Mouse (Mus musculus) limb, embryonic 12.5 days (tissue): ENCODE results near the gene Cpeb3. TPM values are rescaled to one million over a fixed set of nuclear protein-coding genes. Genes with fewer than 3 reads are reported as not detected.
"Not testable (repeated sequence)": the region's sequence is repeated elsewhere in the genome, so short reads cannot be mapped to it uniquely, and the experiment has no call there.

Experiments used
- ATAC-seq: fragments of 200-750 bp; cut with Nextera tagmentation; 2 replicates; pipeline ENCODE4 v1.8.0; 2017; ENCODE audit warnings: low read depth, moderate TSS enrichment; ENCODE audit not compliant: insufficient number of reproducible peaks, insufficient read depth, low FRiP score, low TSS enrichment
- H3K27ac ChIP-seq: fragments of 300-500 bp; sonication (generic); 2 replicates; pipeline ENCODE4 v1.5.1; 2016; ENCODE audit warnings: mild to moderate bottlenecking, moderate library complexity
- H3K27me3 ChIP-seq: fragments of 300-500 bp; sonication (generic); 2 replicates; pipeline ENCODE4 v1.6.1; 2016; ENCODE audit warnings: mild to moderate bottlenecking, moderate library complexity
- H3K36me3 ChIP-seq: fragments of 300-500 bp; sonication (generic); 2 replicates; pipeline ENCODE4 v1.6.1; 2016; ENCODE audit warnings: mild to moderate bottlenecking, moderate library complexity
- H3K4me1 ChIP-seq: fragments of 300-500 bp; sonication (generic); replicated peaks from 2 replicates; pipeline ENCODE4 v1.6.1; 2016
- H3K4me2 ChIP-seq: fragments of 300-500 bp; sonication (generic); 2 replicates; pipeline ENCODE4 v1.6.1; 2016; ENCODE audit warnings: mild to moderate bottlenecking, moderate library complexity
- H3K4me3 ChIP-seq: fragments of 300-500 bp; sonication (generic); replicated peaks from 2 replicates; pipeline ENCODE4 v1.5.1; 2016; ENCODE audit warnings: mild to moderate bottlenecking
- H3K9ac ChIP-seq: fragments of 300-500 bp; sonication (generic); replicated peaks from 2 replicates; pipeline ENCODE4 v1.6.1; 2016; ENCODE audit warnings: mild to moderate bottlenecking, moderate library complexity
- H3K9me3 ChIP-seq: fragments of 300-500 bp; sonication (generic); 2 replicates; pipeline ENCODE4 v1.6.1; 2016; ENCODE audit warnings: mild to moderate bottlenecking, moderate library complexity
- WGBS: fragments of 180-500 bp; shearing (Covaris S2); methylation state at CpG from one replicate; pipeline ENCODE4 v1.1.7; 2016; 5-methylcytosine and 5-hydroxymethylcytosine counted together
- polyA plus RNA-seq: library from polyadenylated mRNA; unstranded; fragments of >200 nt; fragmentation: Nextera tagmentation; extraction: Ambion mirVana; gene quantifications from 2 replicates; pipeline ENCODE4 v1.2.1, GENCODE M21; 2016

Cpeb3 gene
- polyA plus RNA-seq, 1 experiment from 2014 or later = 1.9 TPM

DNA sequence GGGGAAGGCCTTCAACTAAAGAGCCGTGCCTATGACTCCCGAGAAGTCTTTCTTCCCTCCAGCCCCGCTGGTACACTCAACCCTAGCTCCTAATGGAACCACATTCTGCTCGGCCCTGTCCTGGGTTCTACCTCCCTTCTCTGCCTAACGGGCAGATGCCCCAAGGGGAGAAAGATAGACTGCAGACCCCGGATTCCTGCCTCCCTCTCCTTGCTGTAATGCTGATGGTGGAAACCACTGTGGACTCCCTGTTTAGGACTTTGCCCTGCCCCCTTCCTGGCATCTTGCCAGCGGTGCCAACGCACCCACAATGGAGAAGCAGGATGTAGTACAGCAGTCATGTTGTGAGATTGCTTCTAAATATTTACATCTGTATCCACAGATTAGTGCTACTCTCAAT, 27.4 kb upstream of the Cpeb3 start:
- Histone ChIP-seq H3K4me1 (peaks cover 17% of the 10 kb centered on the region), H3K9ac (no peak overlapping the region), H3K27ac (no peak overlapping the region), H3K9me3 (no peaks in the 10 kb centered on the region), H3K4me2 (no peak overlapping the region), H3K27me3 (peaks cover 45% of the 10 kb centered on the region), H3K36me3 (no peaks in the 10 kb centered on the region), H3K4me3 (no peak overlapping the region)
- ATAC-seq = no peak
- 56% methylated on average over 8 of the region's 8 CpGs for WGBS

- no peaks in the 10 kb centered on the region for H3K36me3 ChIP-seq
- no peak for ATAC-seq
- no peaks in the 10 kb centered on the region for H3K9me3 ChIP-seq
- H3K27ac ChIP-seq = no peak overlapping the region
- peaks cover 45% of the 10 kb centered on the region for H3K27me3 ChIP-seq
- H3K4me2 ChIP-seq = peak overlapping the region; percentile 70
- WGBS = 5% methylated on average over 63 of the region's 63 CpGs
- peaks cover 17% of the 10 kb centered on the region for H3K4me1 ChIP-seq
- H3K9ac ChIP-seq = peak overlapping the region; percentile 19; the same call in 1 of the 2 replicates
- peak overlapping the region; percentile 39 for H3K4me3 ChIP-seq
These were observed 25.4 kb upstream of the Cpeb3 start for GRCm38 (mm10) chr19:37233561-37234539.

- H3K27me3 ChIP-seq = peaks cover 39% of the 10 kb centered on the region
- WGBS = 59% methylated on average over 9 of the region's 9 CpGs
- H3K4me2 ChIP-seq, H3K36me3 ChIP-seq, H3K9me3 ChIP-seq, H3K4me3 ChIP-seq, H3K9ac ChIP-seq, H3K27ac ChIP-seq, H3K4me1 ChIP-seq, ATAC-seq: not testable (repeated sequence)
These were observed 24.2 kb upstream of the Cpeb3 start for GRCm38 (mm10) chr19:37232598-37232997.

DNA sequence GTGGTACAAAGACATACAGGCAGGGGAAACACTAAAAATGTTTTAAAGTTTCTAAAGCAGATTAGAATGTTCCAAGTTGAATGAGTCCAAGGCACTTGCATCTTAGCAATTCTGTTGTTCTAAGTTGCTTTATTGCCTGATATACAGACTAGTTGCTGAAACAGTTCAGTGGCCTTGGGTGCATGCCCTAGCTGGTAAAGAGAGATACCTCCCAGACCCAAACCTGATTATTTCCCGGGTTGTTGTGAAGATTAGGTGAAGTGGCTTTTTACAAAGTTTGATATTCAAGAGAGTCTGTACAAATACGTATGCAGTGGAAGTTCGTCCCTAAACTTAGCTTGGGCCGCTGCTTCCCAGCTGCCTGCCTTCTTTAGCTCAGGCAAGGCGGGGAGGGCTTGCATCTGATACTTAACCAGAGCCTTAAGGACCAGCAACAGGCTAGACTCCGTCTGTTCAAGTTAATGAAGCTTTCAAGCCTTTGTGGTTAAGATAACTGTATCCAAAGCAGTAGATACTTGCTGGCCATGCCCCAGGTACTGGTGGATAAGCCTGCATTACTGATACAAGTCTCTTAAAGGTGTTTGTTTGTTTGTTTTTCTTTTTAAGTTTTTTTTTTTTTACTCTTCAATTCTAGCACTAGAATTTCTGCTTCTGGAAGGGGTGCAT, 16.9 kb upstream of the Cpeb3 start:
- H3K9me3 ChIP-seq = no peaks in the 10 kb centered on the region
- 84% methylated on average over 6 of the region's 6 CpGs for WGBS
- peaks cover 42% of the 10 kb centered on the region for H3K36me3 ChIP-seq
- H3K27me3 ChIP-seq = no peaks in the 10 kb centered on the region
- H3K4me1 ChIP-seq = no peaks in the 10 kb centered on the region
- no peak overlapping the region for H3K4me2 ChIP-seq
- no peak for ATAC-seq
- H3K9ac ChIP-seq = no peak overlapping the region
- no peak overlapping the region for H3K27ac ChIP-seq
- H3K4me3 ChIP-seq = no peak overlapping the region

GRCm38 (mm10) chr19:37214711-37215110, 6.3 kb upstream of the Cpeb3 start:
- Histone ChIP-seq H3K9me3 (no peaks in the 10 kb centered on the region), H3K27me3 (no peaks in the 10 kb centered on the region), H3K27ac (no peak overlapping the region), H3K36me3 (peaks cover 77% of the 10 kb centered on the region), H3K4me2 (no peak overlapping the region), H3K4me1 (peaks cover under 1% of the 10 kb centered on the region; the same call in 1 of the 2 replicates), H3K4me3 (no peak overlapping the region), H3K9ac (no peak overlapping the region)
- 93% methylated on average over 2 of the region's 2 CpGs for WGBS
- ATAC-seq = no peak

- H3K9me3 ChIP-seq = no peaks in the 10 kb centered on the region
- H3K9ac ChIP-seq = no peak overlapping the region
- 92% methylated on average over 3 of the region's 3 CpGs for WGBS
- H3K27ac ChIP-seq = no peak overlapping the region
- no peak overlapping the region for H3K4me2 ChIP-seq
- no peak overlapping the region for H3K4me3 ChIP-seq
- H3K4me1 ChIP-seq = peaks cover 13% of the 10 kb centered on the region
- ATAC-seq = no peak
- peaks cover 50% of the 10 kb centered on the region for H3K36me3 ChIP-seq
- H3K27me3 ChIP-seq = no peaks in the 10 kb centered on the region
These were observed 3.0 kb upstream of the Cpeb3 start for GRCm38 (mm10) chr19:37211416-37211815.

GRCm38 (mm10) chr19:37210457-37210856, 2.1 kb upstream of the Cpeb3 start:
- H3K27me3 ChIP-seq = no peaks in the 10 kb centered on the region
- H3K9me3 ChIP-seq = no peaks in the 10 kb centered on the region
- H3K36me3 ChIP-seq = peaks cover 42% of the 10 kb centered on the region
- no peak overlapping the region for H3K4me3 ChIP-seq
- H3K4me2 ChIP-seq = no peak overlapping the region
- WGBS = 95% methylated on average over 4 of the region's 4 CpGs
- no peak overlapping the region for H3K27ac ChIP-seq
- ATAC-seq = no peak
- H3K4me1 ChIP-seq = peaks cover 13% of the 10 kb centered on the region
- no peak overlapping the region for H3K9ac ChIP-seq

- 87% methylated on average over 8 of the region's 8 CpGs for WGBS
- no peak for ATAC-seq
These were observed 1.2 kb upstream of the Cpeb3 start for GRCm38 (mm10) chr19:37209467-37210128.

DNA sequence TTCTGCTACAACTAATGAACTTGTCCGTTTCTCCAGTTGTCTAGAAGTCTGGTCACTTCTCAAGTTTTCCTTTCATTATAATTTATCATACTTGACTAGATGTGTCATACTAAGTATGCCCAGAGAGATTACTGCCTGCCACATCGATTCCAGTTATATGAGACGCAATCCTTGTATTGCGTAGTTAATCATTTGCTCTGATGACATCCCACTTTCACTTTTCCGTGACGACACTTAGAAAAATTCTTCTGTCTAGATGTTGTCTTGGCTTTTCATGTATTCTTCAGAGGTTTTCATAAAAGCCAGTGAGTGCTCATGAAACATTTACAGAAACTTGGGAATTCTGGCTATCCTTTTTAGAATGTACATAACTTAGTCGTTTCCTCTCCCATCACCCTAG, 585 bp upstream of the Cpeb3 start:
- H3K4me3 ChIP-seq = peak overlapping the region; percentile 100
- peak overlapping the region; percentile 99; the same call in 1 of the 2 replicates for H3K9ac ChIP-seq
- peak overlapping the region; percentile 85 for H3K4me2 ChIP-seq
- no peak for ATAC-seq
- peaks cover 38% of the 10 kb centered on the region for H3K36me3 ChIP-seq
- no peak overlapping the region for H3K27ac ChIP-seq
- peaks cover 13% of the 10 kb centered on the region for H3K4me1 ChIP-seq
- H3K9me3 ChIP-seq = no peaks in the 10 kb centered on the region
- WGBS = 81% methylated on average over 7 of the region's 7 CpGs
- H3K27me3 ChIP-seq = no peaks in the 10 kb centered on the region

More at GRCm38 (mm10) chr19:37209467-37210128, 1.2 kb upstream of the Cpeb3 start:
- Histone ChIP-seq H3K4me2 (peak overlapping the region; percentile 85), H3K9me3 (no peaks in the 10 kb centered on the region), H3K9ac (no peak overlapping the region), H3K4me1 (peaks cover 13% of the 10 kb centered on the region), H3K27ac (no peak overlapping the region), H3K27me3 (no peaks in the 10 kb centered on the region), H3K4me3 (peak overlapping the region; percentile 100), H3K36me3 (peaks cover 38% of the 10 kb centered on the region)

GRCm38 (mm10) chr19:37207303-37208175, 862 bp downstream of the Cpeb3 start, which contains the start of gene March5:
March5 (plus strand) TSS chr19:37207543.
- Histone ChIP-seq H3K36me3 (peaks cover 28% of the 10 kb centered on the region), H3K9ac (peak within 1 kb of the TSS; percentile 99), H3K4me1 (peaks cover 13% of the 10 kb centered on the region), H3K4me2 (peak within 1 kb of the TSS; percentile 85), H3K27ac (peak within 1 kb of the TSS; percentile 94), H3K4me3 (peak within 1 kb of the TSS; percentile 100), H3K9me3 (no peaks in the 10 kb centered on the region), H3K27me3 (no peaks in the 10 kb centered on the region)
- WGBS = under 1% methylated on average over 93 of the region's 94 CpGs
- ATAC-seq = peak; percentile 98
